Mouse (Mus musculus): ENCODE measurements at regions not wholly inside any gene's neighbourhood (a gene's known extent, or its start where the extent isn't known, plus 50 kb on each side); places are given as distances from the start of the nearest gene placed in this dataset.

- no peak for TF ChIP-seq CTCF (IDR thresholded peaks at IDR 0.05; ENCODE audit: low read depth)
- TF ChIP-seq EP300 (IDR thresholded peaks at IDR 0.05; ENCODE audit: low read depth): no peak
Measured at GRCm38 (mm10) chr6:18796540-18796939, 51.8 kb upstream of the Lsm8 start.

All from liver, embryonic 14.5 days (tissue).